Mouse (Mus musculus) kidney, embryonic 15.5 days (tissue): Measurements from ENCODE around the gene Rasal2. TPM values are rescaled to one million over a fixed set of nuclear protein-coding genes. Genes with fewer than 3 reads are reported as not detected.
A peak's percentile ranks its signal among the peaks of the same experiment; 100 is the strongest.

ENCODE experiments used
- ATAC-seq: fragments of 200-750 bp; cut with Nextera tagmentation; replicated peaks from 2 replicates; pipeline ENCODE4 v1.8.0; 2017; ENCODE audit warnings: moderate TSS enrichment; ENCODE audit not compliant: low FRiP score
- H3K27ac ChIP-seq: fragments of 300-500 bp; sonication (generic); 2 replicates; pipeline ENCODE4 v1.5.1; 2015; ENCODE audit warnings: mild to moderate bottlenecking, inconsistent platforms
- H3K27me3 ChIP-seq: fragments of 300-500 bp; sonication (generic); 2 replicates; pipeline ENCODE4 v1.6.1; 2015; ENCODE audit warnings: inconsistent platforms
- H3K36me3 ChIP-seq: fragments of 300-500 bp; sonication (generic); 2 replicates; pipeline ENCODE4 v1.6.1; 2015; ENCODE audit warnings: inconsistent platforms
- H3K4me1 ChIP-seq: fragments of 300-500 bp; sonication (generic); 2 replicates; pipeline ENCODE4 v1.6.1; 2015; ENCODE audit warnings: inconsistent platforms
- H3K4me2 ChIP-seq: fragments of 300-500 bp; sonication (generic); 2 replicates; pipeline ENCODE4 v1.6.1; 2015; ENCODE audit warnings: moderate library complexity, mild to moderate bottlenecking, inconsistent platforms
- H3K4me3 ChIP-seq: fragments of 300-500 bp; sonication (generic); replicated peaks from 2 replicates; pipeline ENCODE4 v1.5.1; 2015; ENCODE audit warnings: mild to moderate bottlenecking, inconsistent platforms
- H3K9ac ChIP-seq: fragments of 300-500 bp; sonication (generic); 2 replicates; pipeline ENCODE4 v1.6.1; 2015; ENCODE audit warnings: mild to moderate bottlenecking, inconsistent platforms
- H3K9me3 ChIP-seq: fragments of 300-500 bp; sonication (generic); replicated peaks from 2 replicates; pipeline ENCODE4 v1.6.1; 2016; ENCODE audit warnings: inconsistent platforms
- WGBS: fragments of 180-500 bp; shearing (Covaris S2); methylation state at CpG from one replicate; pipeline ENCODE4 v1.1.7; 2015; ENCODE audit warnings: mixed read lengths; 5-methylcytosine and 5-hydroxymethylcytosine counted together
- polyA plus RNA-seq: library from polyadenylated mRNA; unstranded; fragments of >200 nt; fragmentation: Nextera tagmentation; extraction: Ambion mirVana; gene quantifications from 2 replicates; pipeline ENCODE4 v1.2.1, GENCODE M21; 2015

Rasal2 gene
- 8.0 and 8.1 TPM in 2 replicates for polyA plus RNA-seq

- no peaks in the 10 kb centered on the region for H3K27me3 ChIP-seq
- H3K4me2 ChIP-seq = peak within 1 kb of the TSS; percentile 84
- H3K4me1 ChIP-seq = peaks cover 10% of the 10 kb centered on the region
- ATAC-seq = peak; percentile 99
- peak within 1 kb of the TSS; percentile 97 for H3K4me3 ChIP-seq
- peak within 1 kb of the TSS; percentile 96 for H3K27ac ChIP-seq
- H3K9ac ChIP-seq = peak within 1 kb of the TSS; percentile 75
- no peaks in the 10 kb centered on the region for H3K9me3 ChIP-seq
- WGBS = under 1% methylated on average over 62 of the region's 62 CpGs
- H3K36me3 ChIP-seq = no peaks in the 10 kb centered on the region
These were observed at the start of gene Rasal2 for GRCm38 (mm10) chr1:157412454-157413369. Rasal2 (minus strand) TSS chr1:157412595.

DNA sequence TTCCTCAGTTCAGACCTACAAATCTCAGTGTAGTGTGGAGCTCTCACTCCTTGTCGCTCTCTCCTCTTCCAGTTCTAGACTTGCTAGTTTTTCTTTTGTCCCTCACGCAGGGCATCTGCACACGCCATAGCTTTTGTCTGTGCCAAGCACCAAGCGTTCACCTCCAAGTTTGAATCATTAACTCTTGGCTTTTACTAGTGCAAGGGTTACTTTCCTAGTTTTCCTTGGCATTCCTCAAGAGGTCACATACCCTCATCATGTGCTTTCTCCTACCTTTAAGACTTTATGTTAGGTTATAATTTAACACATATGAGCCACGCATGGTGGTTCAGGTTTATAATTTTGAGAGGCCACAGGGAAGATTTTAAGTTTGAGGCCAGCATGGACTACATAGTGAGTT lies 48.9 kb upstream of the Rasal2 start:
- H3K27ac ChIP-seq = no peak overlapping the region
- no peaks in the 10 kb centered on the region for H3K9me3 ChIP-seq
- WGBS = 93% methylated on average over 5 of the region's 5 CpGs
- no peak overlapping the region for H3K4me3 ChIP-seq
- H3K9ac ChIP-seq = no peak overlapping the region
- H3K4me2 ChIP-seq = no peak overlapping the region
- no peaks in the 10 kb centered on the region for H3K27me3 ChIP-seq
- H3K36me3 ChIP-seq = peaks cover 4% of the 10 kb centered on the region; the same call in 1 of the 2 replicates
- peaks cover 12% of the 10 kb centered on the region for H3K4me1 ChIP-seq
- no peak for ATAC-seq

DNA sequence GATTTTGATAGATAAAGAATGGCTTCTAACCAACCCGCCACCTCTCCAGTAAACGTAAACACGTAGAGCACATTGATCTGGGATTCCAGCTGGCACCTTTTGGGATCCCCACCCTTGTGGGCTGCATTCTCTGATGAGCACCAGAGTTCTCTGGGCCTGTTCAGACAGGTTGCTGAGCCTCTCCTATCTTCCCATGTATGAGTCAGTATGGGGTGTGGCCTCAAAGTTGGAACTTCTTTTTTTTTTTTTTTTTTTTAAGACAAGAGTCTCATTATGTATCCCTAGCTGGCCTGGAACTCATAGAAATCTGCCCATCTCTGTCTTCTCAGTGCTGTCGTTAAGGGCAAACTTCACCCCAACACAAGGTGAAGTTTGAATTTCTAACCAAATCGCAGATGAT lies 47.5 kb upstream of the Rasal2 start:
- Histone ChIP-seq H3K4me2 (no peak overlapping the region), H3K36me3 (no peaks in the 10 kb centered on the region), H3K27me3 (no peaks in the 10 kb centered on the region), H3K9ac (no peak overlapping the region), H3K27ac (no peak overlapping the region), H3K9me3 (no peaks in the 10 kb centered on the region), H3K4me1 (peaks cover 12% of the 10 kb centered on the region), H3K4me3 (no peak overlapping the region)
- 92% methylated on average over 5 of the region's 5 CpGs for WGBS
- ATAC-seq = no peak

GRCm38 (mm10) chr1:157458421-157459208 lies 46.2 kb upstream of the Rasal2 start, which contains the start of gene Cryzl2:
Cryzl2 (plus strand) TSS chr1:157458577.
- WGBS = 6% methylated on average over 27 of the region's 29 CpGs
- Histone ChIP-seq H3K4me2 (peak within 1 kb of the TSS; percentile 64), H3K27me3 (no peaks in the 10 kb centered on the region), H3K27ac (no peak within 1 kb of the TSS), H3K9me3 (no peaks in the 10 kb centered on the region), H3K4me3 (peak within 1 kb of the TSS; percentile 44), H3K9ac (peak within 1 kb of the TSS; percentile 30; the same call in 1 of the 2 replicates), H3K4me1 (peaks cover 12% of the 10 kb centered on the region), H3K36me3 (no peaks in the 10 kb centered on the region)
- ATAC-seq = peak; percentile 97

DNA sequence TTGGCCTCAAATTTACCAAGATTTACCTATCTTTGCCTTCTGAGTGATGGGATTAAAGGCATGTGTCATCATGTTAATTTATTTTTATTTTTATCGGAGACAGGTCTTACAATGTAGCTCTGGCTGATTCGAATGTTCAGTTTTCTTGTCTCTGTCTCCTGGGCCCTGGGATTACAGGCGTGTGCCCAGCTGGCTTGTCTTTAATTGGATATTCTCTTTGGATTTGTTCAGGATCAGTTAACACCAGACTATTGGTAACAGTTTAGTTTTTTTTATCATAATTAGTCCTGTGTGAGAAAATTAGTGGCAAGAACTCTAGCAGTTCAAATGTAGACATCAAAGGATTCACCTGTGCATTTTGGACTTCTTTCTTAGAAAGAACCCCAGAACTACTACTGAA lies 45.4 kb upstream of the Rasal2 start:
- H3K4me1 ChIP-seq = peaks cover 12% of the 10 kb centered on the region
- 94% methylated on average over 3 of the region's 3 CpGs for WGBS
- ATAC-seq = no peak
- H3K4me2 ChIP-seq = no peak overlapping the region; the same call in 1 of the 2 replicates
- H3K27me3 ChIP-seq = no peaks in the 10 kb centered on the region
- no peak overlapping the region for H3K9ac ChIP-seq
- no peaks in the 10 kb centered on the region for H3K36me3 ChIP-seq
- no peaks in the 10 kb centered on the region for H3K9me3 ChIP-seq
- H3K27ac ChIP-seq = no peak overlapping the region
- no peak overlapping the region for H3K4me3 ChIP-seq

DNA sequence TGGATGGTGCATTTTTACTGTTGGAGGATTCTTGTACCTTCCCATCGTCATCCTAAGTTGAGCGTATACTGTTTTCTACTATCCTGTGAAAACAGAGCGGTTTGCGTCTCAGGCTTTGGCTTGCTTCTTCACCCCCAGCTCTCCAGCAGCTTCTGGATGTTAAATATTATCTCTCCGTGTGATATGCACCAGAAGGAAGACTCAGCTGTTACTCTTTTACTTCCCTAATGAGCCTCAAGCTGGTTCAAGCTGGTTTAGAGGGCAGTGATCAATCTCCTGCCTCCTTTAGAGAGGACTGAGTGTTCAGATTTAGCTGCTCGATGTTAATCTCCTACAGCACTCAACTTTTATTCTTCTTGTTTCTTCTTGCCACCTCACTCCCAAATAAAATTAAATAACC lies 42.5 kb upstream of the Rasal2 start:
- no peak overlapping the region for H3K4me2 ChIP-seq
- 70% methylated on average over 6 of the region's 6 CpGs for WGBS
- H3K36me3 ChIP-seq = no peaks in the 10 kb centered on the region
- no peaks in the 10 kb centered on the region for H3K9me3 ChIP-seq
- H3K27me3 ChIP-seq = no peaks in the 10 kb centered on the region
- no peak overlapping the region for H3K4me3 ChIP-seq
- ATAC-seq = peak; percentile 27; the same call in 1 of the 2 replicates
- H3K9ac ChIP-seq = no peak overlapping the region
- peaks cover 22% of the 10 kb centered on the region for H3K4me1 ChIP-seq
- H3K27ac ChIP-seq = no peak overlapping the region

DNA sequence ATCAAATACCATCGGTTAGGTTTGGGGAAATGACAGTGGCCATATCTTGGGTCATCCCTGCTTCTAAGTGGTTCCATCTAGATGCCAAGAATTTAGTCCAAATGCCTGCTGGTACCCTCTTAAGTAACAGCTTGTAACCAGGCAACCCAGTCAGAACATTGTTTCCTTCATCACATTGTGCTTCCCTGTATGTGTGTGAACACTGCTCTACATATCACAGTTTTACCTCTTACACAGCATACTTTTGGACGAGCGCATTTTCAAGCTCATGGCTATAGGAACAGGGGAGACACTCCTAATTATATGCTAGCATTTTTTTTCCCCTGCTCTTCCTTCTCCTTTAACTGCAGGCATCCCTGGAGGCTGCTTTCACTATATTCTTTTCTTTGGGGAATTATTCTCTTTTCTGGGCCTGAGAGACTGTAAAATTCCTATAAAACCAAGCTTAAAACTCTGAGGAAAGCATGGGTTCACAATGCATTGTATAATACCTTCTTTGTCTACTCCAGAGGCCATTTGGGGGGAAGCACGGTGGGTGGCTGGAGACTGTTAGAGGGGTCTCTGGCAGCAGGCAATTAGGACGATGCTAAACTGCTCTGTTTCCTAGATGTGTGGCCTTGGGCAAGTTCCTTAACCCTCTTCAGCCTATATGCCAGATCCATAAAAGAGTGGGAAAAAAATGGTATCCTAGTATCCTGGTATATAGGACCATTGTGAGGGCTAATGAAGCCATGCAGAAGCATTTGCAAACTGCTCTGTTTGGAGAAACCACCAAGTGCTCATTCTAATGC lies 40.6 kb upstream of the Rasal2 start:
- 73% methylated on average over 5 of the region's 5 CpGs for WGBS
- peaks cover 22% of the 10 kb centered on the region for H3K4me1 ChIP-seq
- H3K27me3 ChIP-seq = no peaks in the 10 kb centered on the region
- H3K4me3 ChIP-seq = no peak overlapping the region
- no peak overlapping the region for H3K9ac ChIP-seq
- ATAC-seq = no peak
- no peaks in the 10 kb centered on the region for H3K36me3 ChIP-seq
- H3K27ac ChIP-seq = no peak overlapping the region
- H3K4me2 ChIP-seq = no peak overlapping the region
- H3K9me3 ChIP-seq = no peaks in the 10 kb centered on the region

DNA sequence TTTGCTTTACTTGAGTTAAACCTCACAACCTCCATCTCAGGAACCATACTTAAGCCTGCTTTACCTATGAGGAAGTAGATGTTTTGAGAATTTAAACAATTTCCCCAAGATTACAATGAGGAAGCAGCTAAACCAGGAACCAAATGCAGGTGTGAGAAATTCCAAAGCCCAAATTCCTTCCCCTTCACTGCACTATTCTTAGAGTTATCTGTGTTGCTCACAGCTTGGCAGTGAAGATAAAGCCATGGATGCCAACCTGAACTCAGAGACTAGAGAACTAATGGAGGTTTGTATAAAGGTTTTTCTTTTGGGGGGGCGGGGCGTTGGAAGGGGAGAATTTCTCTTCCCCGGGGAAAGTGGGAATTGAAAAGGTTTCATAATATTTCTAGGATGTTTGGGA lies 39.9 kb upstream of the Rasal2 start:
- peaks cover 28% of the 10 kb centered on the region for H3K4me1 ChIP-seq
- H3K9me3 ChIP-seq = no peaks in the 10 kb centered on the region
- ATAC-seq = no peak
- 90% methylated on average over 3 of the region's 3 CpGs for WGBS
- H3K9ac ChIP-seq = no peak overlapping the region
- H3K4me2 ChIP-seq = no peak overlapping the region
- H3K4me3 ChIP-seq = no peak overlapping the region
- H3K36me3 ChIP-seq = no peaks in the 10 kb centered on the region
- H3K27me3 ChIP-seq = no peaks in the 10 kb centered on the region
- H3K27ac ChIP-seq = no peak overlapping the region

DNA sequence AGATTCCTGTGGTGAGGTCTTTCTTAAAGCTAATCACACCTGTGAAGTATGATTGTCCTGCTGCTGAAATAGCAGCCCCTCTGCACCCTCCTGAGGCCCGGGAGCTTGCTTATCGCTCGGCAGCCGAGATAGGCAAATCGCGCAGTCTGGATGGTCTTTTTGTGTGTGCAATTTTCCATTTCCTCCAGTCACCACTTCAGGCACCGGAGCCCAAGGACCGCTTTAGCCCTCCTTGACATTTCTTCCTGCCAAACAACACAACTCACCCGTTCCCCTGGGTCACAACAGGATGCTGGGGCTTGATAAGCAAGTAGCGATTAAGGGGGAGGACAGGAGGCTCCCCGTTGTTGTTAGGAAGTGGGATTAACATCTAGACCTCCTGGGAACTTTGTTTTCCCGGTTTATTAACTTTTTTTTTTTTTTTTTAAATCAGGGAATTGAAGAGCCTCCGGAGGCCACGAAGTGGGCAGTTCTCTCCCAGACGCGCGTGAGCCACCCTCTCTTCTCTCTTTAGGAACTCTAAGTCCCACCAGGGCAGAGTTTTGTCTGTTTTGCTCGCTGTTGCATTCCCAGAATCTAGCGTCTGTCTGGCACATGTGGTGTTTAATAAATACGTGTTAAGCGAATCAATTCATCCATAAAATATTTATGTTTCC lies 37.7 kb upstream of the Rasal2 start:
- H3K36me3 ChIP-seq = no peaks in the 10 kb centered on the region
- ATAC-seq = peak; percentile 54; the same call in 1 of the 2 replicates
- H3K4me1 ChIP-seq = peaks cover 28% of the 10 kb centered on the region
- H3K4me2 ChIP-seq = peak overlapping the region; percentile 54
- H3K4me3 ChIP-seq = peak overlapping the region; percentile 25
- WGBS = 8% methylated on average over 21 of the region's 21 CpGs
- H3K9me3 ChIP-seq = no peaks in the 10 kb centered on the region
- H3K9ac ChIP-seq = 0 out of 2 replicates have a peak overlapping the region, but pooled peaks have one; percentile 5
- H3K27me3 ChIP-seq = no peaks in the 10 kb centered on the region
- H3K27ac ChIP-seq = peak overlapping the region; percentile 70

DNA sequence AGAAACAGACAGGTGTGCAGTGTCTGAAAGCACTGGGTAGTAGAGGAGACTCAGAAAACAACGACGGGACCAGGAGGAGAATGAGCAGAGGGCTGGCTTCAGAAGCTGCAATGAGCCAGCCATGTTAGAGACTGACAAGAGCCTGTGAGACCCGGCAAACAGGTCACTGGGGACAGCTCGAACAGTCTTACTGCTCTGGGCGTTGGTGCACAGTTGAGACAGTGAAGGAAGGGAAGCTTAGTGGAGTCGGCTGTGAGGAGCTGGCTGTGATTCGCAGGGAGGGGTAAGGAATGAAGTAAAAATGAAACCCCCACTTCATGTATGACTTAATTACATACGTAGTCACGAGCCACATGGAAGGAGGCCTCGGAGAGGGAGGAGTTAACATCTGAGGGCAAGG lies 37.1 kb upstream of the Rasal2 start:
- 17% methylated on average over 10 of the region's 10 CpGs for WGBS
- ATAC-seq = peak; percentile 26; the same call in 1 of the 2 replicates
- no peak overlapping the region for H3K9ac ChIP-seq

DNA sequence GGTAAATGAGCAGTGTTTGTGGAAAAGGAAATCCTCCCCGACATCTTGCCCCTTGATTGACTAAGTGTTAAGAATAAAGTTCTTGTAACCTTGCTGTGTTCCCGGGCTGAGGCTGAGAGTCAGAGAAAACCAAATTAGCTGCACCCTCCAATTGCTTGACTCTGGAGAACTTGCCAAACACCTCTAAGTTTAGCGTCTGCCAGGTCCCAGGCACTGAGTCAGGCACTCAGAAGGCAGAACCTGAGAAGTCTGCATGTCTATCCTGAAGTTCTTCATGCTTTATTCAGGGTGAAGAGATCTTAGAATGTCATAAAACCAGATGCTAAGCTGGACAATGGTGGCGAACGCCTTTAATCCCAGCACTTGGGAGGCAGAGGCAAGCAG lies 36.4 kb upstream of the Rasal2 start:
- Histone ChIP-seq H3K27me3 (no peaks in the 10 kb centered on the region), H3K36me3 (no peaks in the 10 kb centered on the region), H3K9ac (no peak overlapping the region), H3K4me2 (no peak overlapping the region), H3K4me3 (no peak overlapping the region), H3K4me1 (peaks cover 31% of the 10 kb centered on the region), H3K27ac (peak overlapping the region; percentile 57), H3K9me3 (no peaks in the 10 kb centered on the region)
- 72% methylated on average over 5 of the region's 5 CpGs for WGBS
- ATAC-seq = no peak

More for the DNA sequence above, 37.1 kb upstream of the Rasal2 start:
- Histone ChIP-seq H3K4me2 (peak overlapping the region; percentile 54), H3K9me3 (no peaks in the 10 kb centered on the region), H3K27ac (peak overlapping the region; percentile 70), H3K27me3 (no peaks in the 10 kb centered on the region), H3K4me1 (peaks cover 30% of the 10 kb centered on the region), H3K36me3 (no peaks in the 10 kb centered on the region), H3K4me3 (peak overlapping the region; percentile 25; the same call in 1 of the 2 replicates)
